Mouse (Mus musculus) bone marrow, adult 2 months (tissue): ENCODE data around the gene Gm10337.

Source experiments
- CTCF ChIP-seq: fragments of 200-500 bp; IDR thresholded peaks from 2 replicates; pipeline ENCODE4 v1.5.1; 2011; ENCODE audit warnings: low read length, control low read depth; ENCODE audit not compliant: control insufficient read depth, insufficient read depth
- POLR2A ChIP-seq: fragments of 200-500 bp; IDR thresholded peaks from 2 replicates; pipeline ENCODE4 v1.6.1; 2011; ENCODE audit warnings: low read depth, mild to moderate bottlenecking, control low read depth, low read length, borderline replicate concordance; ENCODE audit not compliant: control insufficient read depth

DNA sequence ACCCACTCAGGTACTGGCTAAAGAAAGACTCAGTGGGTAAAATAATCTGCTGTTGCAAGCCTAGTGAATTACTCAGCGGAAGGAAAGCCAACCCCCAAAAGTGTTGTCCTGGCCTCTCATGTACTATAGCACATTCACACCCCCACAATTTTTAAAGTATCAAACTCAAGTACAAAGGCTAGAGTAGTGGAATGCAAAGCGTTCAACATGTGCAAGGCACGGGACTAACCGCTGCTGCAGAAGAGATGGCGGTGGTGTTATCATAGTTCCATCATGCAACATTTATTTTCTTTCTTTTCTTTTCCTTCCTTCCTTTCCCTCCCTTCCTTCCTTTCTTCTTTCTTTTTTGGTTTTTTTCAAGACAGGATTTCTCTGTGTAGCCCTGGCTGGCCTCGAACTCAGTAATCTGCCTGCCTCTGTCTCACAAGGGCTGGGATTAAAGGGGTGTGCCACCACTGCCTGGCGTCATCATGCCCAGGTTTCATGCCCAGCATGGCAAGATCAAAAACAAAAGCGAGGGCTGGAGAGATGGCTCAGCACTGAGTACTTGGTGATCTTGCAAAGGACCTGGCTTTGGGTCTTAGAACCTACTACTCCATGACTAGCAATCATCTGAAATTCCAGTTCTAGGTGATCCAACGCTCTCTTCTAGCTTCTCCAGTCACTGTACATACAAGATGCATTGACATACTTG, 2.4 kb downstream of the Gm10337 start:
- TF ChIP-seq CTCF (no peak), POLR2A (no peak)
